Mouse (Mus musculus) kidney, embryonic 16.5 days (tissue): ENCODE measurements at regions not wholly inside any gene's neighbourhood (a gene's known extent, or its start where the extent isn't known, plus 50 kb on each side); places are given as distances from the start of the nearest gene placed in this dataset.

Experiments
- ATAC-seq: fragments of 200-750 bp; cut with Nextera tagmentation; 2 replicates; pipeline ENCODE4 v1.8.0; 2017; ENCODE audit warnings: moderate TSS enrichment; ENCODE audit not compliant: low FRiP score, low TSS enrichment
- H3K27ac ChIP-seq: fragments of 300-500 bp; sonication (generic); 2 replicates; pipeline ENCODE4 v1.5.1; 2014; ENCODE audit warnings: low read length
- H3K27me3 ChIP-seq: fragments of 300-500 bp; sonication (generic); 2 replicates; pipeline ENCODE4 v1.6.1; 2014; ENCODE audit warnings: low read length, control low read depth, mixed read lengths; ENCODE audit not compliant: insufficient read depth
- H3K36me3 ChIP-seq: fragments of 300-500 bp; sonication (generic); 2 replicates; pipeline ENCODE4 v1.6.1; 2014; ENCODE audit warnings: low read length, control low read depth, mixed read lengths; ENCODE audit not compliant: insufficient read depth
- H3K4me1 ChIP-seq: fragments of 300-500 bp; sonication (generic); 2 replicates; pipeline ENCODE4 v1.6.1; 2014; ENCODE audit warnings: low read length, control low read depth, mixed read lengths; ENCODE audit not compliant: insufficient read depth
- H3K4me2 ChIP-seq: fragments of 300-500 bp; sonication (generic); replicated peaks from 2 replicates; pipeline ENCODE4 v1.6.1; 2014; ENCODE audit warnings: low read depth, low read length
- H3K4me3 ChIP-seq: fragments of 300-500 bp; sonication (generic); 2 replicates; pipeline ENCODE4 v1.5.1; 2014; ENCODE audit warnings: mild to moderate bottlenecking, low read length
- H3K9ac ChIP-seq: fragments of 300-500 bp; sonication (generic); replicated peaks from 2 replicates; pipeline ENCODE4 v1.6.1; 2014; ENCODE audit warnings: low read length
- H3K9me3 ChIP-seq: fragments of 300-500 bp; sonication (generic); 2 replicates; pipeline ENCODE4 v1.6.1; 2016; ENCODE audit warnings: low read length, control low read depth
- WGBS: fragments of 180-500 bp; shearing (Covaris S2); extraction: QIAGEN DNeasy Blood & Tissue Kit; methylation state at CpG from one replicate; pipeline ENCODE4 v1.1.7; 2014; 5-methylcytosine and 5-hydroxymethylcytosine counted together

DNA sequence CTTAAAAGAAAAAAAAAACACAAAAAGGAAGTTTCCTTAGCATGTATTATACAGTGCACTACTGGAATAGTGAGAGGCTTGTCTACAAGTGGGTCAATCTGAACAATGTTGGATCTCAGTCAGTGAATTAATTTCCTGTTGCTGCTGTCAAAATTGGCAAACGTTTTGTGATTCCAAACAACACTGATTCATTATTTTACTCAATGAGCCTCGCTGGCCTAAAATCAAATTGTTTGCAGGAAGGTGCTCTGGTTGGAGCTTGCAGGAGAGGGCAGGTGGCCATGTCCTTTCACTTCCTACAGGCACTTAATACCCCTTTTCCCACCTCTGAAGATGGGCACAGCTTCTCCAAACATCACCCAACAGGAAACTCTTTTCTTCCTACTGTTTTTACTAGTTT, 226.3 kb upstream of the Bche start:
- Histone ChIP-seq H3K27me3 (no peaks in the 10 kb centered on the region), H3K4me2 (no peak overlapping the region), H3K4me1 (no peaks in the 10 kb centered on the region), H3K9ac (no peak overlapping the region), H3K4me3 (no peak overlapping the region), H3K9me3 (no peaks in the 10 kb centered on the region), H3K27ac (no peak overlapping the region), H3K36me3 (no peaks in the 10 kb centered on the region)
- 69% methylated on average over 2 of the region's 2 CpGs for WGBS
- ATAC-seq, result no peak

DNA sequence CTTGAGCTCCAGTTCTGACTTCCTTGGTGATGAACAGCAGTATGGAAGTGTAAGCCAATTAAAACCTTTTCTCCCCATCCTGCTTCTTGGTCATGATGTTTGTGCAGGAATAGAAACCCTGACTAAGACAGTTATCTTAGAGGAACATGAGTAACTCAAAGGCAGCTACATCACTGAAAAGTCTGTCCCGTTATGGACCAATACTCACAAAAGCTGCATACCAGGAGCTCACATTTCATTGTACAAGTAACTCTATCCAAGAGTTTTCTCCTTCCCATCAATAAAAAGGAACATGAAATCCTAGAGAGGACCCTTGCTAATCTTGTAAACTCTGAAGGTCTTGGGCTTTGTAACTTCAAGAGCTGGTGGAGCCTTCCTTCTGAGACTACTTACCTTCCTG, 224.0 kb upstream of the Bche start:
- H3K36me3 ChIP-seq, result no peaks in the 10 kb centered on the region
- no peak overlapping the region for H3K27ac ChIP-seq
- H3K9ac ChIP-seq, result no peak overlapping the region
- H3K9me3 ChIP-seq, result no peaks in the 10 kb centered on the region
- no peaks in the 10 kb centered on the region for H3K27me3 ChIP-seq
- H3K4me3 ChIP-seq, result no peak overlapping the region
- no peaks in the 10 kb centered on the region for H3K4me1 ChIP-seq
- peak; percentile 51; the same call in 1 of the 2 replicates for ATAC-seq
- WGBS, result 56% methylated on average over 1 of the region's 1 CpGs
- H3K4me2 ChIP-seq, result no peak overlapping the region
